Mouse (Mus musculus): ENCODE measurements at regions not wholly inside any gene's neighbourhood (a gene's known extent, or its start where the extent isn't known, plus 50 kb on each side); places are given as distances from the start of the nearest gene placed in this dataset.

DNA sequence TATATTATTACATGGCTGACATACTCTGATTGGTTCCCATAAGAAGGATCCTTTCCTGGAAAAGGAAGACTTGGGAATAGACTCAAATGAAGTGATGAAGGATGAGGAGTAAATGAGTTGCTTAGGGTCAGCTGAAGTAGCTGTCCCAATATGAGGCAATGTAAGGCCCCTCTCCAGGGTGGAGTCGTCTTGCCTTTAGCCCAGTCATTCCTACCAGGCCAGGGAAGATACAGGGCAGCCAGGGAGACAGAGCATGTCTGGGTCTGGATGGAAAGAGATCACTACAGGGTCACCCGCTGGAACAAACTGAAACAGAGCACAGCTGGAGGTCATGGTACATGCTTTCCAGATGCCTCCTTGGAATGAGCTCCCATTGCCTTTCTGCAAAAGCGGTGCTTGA lies 364.2 kb downstream of the Osr1 start:
- TF ChIP-seq EP300 (IDR thresholded peaks at IDR 0.05; ENCODE audit: low read depth) (no peak), CTCF (IDR thresholded peaks at IDR 0.05; ENCODE audit: low read depth) (no peak)

Measured in heart, postnatal 0 days (tissue).